Mouse (Mus musculus) heart, adult 2 months (tissue): ENCODE data around the gene Eps8l2.

Experiments
- CTCF ChIP-seq: fragments of 200-600 bp; IDR thresholded peaks from 2 replicates; pipeline ENCODE4 v1.8.1; 2022; ENCODE audit warnings: antibody characterized with exemption, mild to moderate bottlenecking, moderate library complexity
- POLR2A ChIP-seq: fragments of 200-500 bp; IDR thresholded peaks from 2 replicates; pipeline ENCODE4 v1.6.1; 2011; ENCODE audit warnings: mild to moderate bottlenecking, low read depth, low read length, control low read depth; ENCODE audit not compliant: insufficient read depth

- TF ChIP-seq CTCF (no peak), POLR2A (no peak)
These were observed 42.6 kb downstream of the Eps8l2 start for GRCm38 (mm10) chr7:141381068-141381835.
